Mouse (Mus musculus) liver, postnatal 0 days (tissue): ENCODE data around the gene Ovca2. TPM values are rescaled to one million over a fixed set of nuclear protein-coding genes. Genes with fewer than 3 reads are reported as not detected.

Experiments
- ATAC-seq: fragments of 200-750 bp; cut with Nextera tagmentation; 2 replicates; pipeline ENCODE4 v1.8.0; 2017; ENCODE audit warnings: mild to moderate bottlenecking, moderate library complexity
- DNase-seq: peaks from one replicate; pipeline ENCODE4 v3.0.0-alpha.2; 2016
- H3K27ac ChIP-seq: fragments of 300-500 bp; sonication (generic); 2 replicates; pipeline ENCODE4 v1.5.1; 2014; ENCODE audit warnings: antibody characterized with exemption, moderate library complexity, mild to moderate bottlenecking, low read depth
- H3K27me3 ChIP-seq: fragments of 300-500 bp; sonication (generic); 2 replicates; pipeline ENCODE4 v1.6.1; 2014; ENCODE audit warnings: low read length, control low read depth, mixed read lengths; ENCODE audit not compliant: insufficient read depth
- H3K36me3 ChIP-seq: fragments of 300-500 bp; sonication (generic); replicated peaks from 2 replicates; pipeline ENCODE4 v1.6.1; 2014; ENCODE audit warnings: mild to moderate bottlenecking, control low read depth, low read length, moderate library complexity, mixed read lengths; ENCODE audit not compliant: insufficient read depth
- H3K4me1 ChIP-seq: fragments of 300-500 bp; sonication (generic); 2 replicates; pipeline ENCODE4 v1.6.1; 2014; ENCODE audit warnings: antibody characterized with exemption, mild to moderate bottlenecking, control low read depth; ENCODE audit not compliant: insufficient read depth
- H3K4me2 ChIP-seq: fragments of 300-500 bp; sonication (generic); 2 replicates; pipeline ENCODE4 v1.6.1; 2014; ENCODE audit warnings: low read depth, mild to moderate bottlenecking, low read length, moderate library complexity, mixed read lengths
- H3K4me3 ChIP-seq: fragments of 300-500 bp; sonication (generic); 2 replicates; pipeline ENCODE4 v1.5.1; 2014; ENCODE audit warnings: low read depth, low read length
- H3K9ac ChIP-seq: fragments of 300-500 bp; sonication (generic); replicated peaks from 2 replicates; pipeline ENCODE4 v1.6.1; 2014; ENCODE audit warnings: mild to moderate bottlenecking, moderate library complexity
- H3K9me3 ChIP-seq: fragments of 300-500 bp; sonication (generic); 2 replicates; pipeline ENCODE4 v1.6.1; 2016; ENCODE audit warnings: mild to moderate bottlenecking, control low read depth, low read length, mixed read lengths
- CTCF ChIP-seq: sonication (generic); IDR thresholded peaks from 2 replicates; pipeline ENCODE4 v1.5.1; 2016; ENCODE audit warnings: antibody characterized with exemption, low read depth
- EP300 ChIP-seq: IDR thresholded peaks from 2 replicates; pipeline ENCODE4 v1.6.1; 2016; ENCODE audit warnings: antibody characterized with exemption, low read depth, mild to moderate bottlenecking
- WGBS: fragments of 180-500 bp; shearing (Covaris S2); extraction: QIAGEN DNeasy Blood & Tissue Kit; methylation state at CpG from one replicate; pipeline ENCODE4 v1.1.7; 2014; ENCODE audit not compliant: insufficient replicate concordance; 5-methylcytosine and 5-hydroxymethylcytosine counted together
- polyA plus RNA-seq: library from polyadenylated mRNA; unstranded; fragments of >200 nt; fragmentation: Nextera tagmentation; extraction: Ambion mirVana; gene quantifications from 2 replicates; pipeline ENCODE4 v1.2.1, GENCODE M21; 2015

Gene Ovca2
- polyA plus RNA-seq, 1 experiment from 2014 or later: 13.6 TPM

GRCm38 (mm10) chr11:75214081-75214950 is 35.7 kb upstream of the Ovca2 start:
- H3K36me3 ChIP-seq: no peaks in the 10 kb centered on the region
- peak overlapping the region; percentile 93 for H3K27ac ChIP-seq
- H3K9me3 ChIP-seq: no peaks in the 10 kb centered on the region
- peak overlapping the region; percentile 54 for H3K4me2 ChIP-seq
- H3K4me3 ChIP-seq: peak overlapping the region; percentile 8; the same call in 1 of the 2 replicates
- H3K9ac ChIP-seq: peak overlapping the region; percentile 54
- peak; percentile 35 for ATAC-seq
- 41% methylated on average over 11 of the region's 13 CpGs for WGBS
- DNase-seq: no peak
- no peaks in the 10 kb centered on the region for H3K27me3 ChIP-seq
- TF ChIP-seq CTCF: no peak
- TF ChIP-seq EP300: no peak
- H3K4me1 ChIP-seq: peaks cover 35% of the 10 kb centered on the region

- Histone ChIP-seq H3K27me3 (no peaks in the 10 kb centered on the region), H3K4me2 (peak overlapping the region; percentile 54), H3K4me3 (peak overlapping the region; percentile 8), H3K36me3 (no peaks in the 10 kb centered on the region), H3K9me3 (no peaks in the 10 kb centered on the region), H3K4me1 (peaks cover 38% of the 10 kb centered on the region), H3K27ac (peak overlapping the region; percentile 93), H3K9ac (peak overlapping the region; percentile 54)
- DNase-seq: peak; percentile 87
- no peak for TF ChIP-seq EP300
- no peak for TF ChIP-seq CTCF
- ATAC-seq: peak; percentile 92
- 27% methylated on average over 34 of the region's 35 CpGs for WGBS
Measured at GRCm38 (mm10) chr11:75213372-75214080, 34.9 kb upstream of the Ovca2 start.

GRCm38 (mm10) chr11:75212876-75213275 is 34.2 kb upstream of the Ovca2 start:
- TF ChIP-seq CTCF: no peak
- no peak for TF ChIP-seq EP300
- peaks cover 38% of the 10 kb centered on the region for H3K4me1 ChIP-seq
- no peak overlapping the region for H3K4me3 ChIP-seq
- H3K9me3 ChIP-seq: no peaks in the 10 kb centered on the region
- DNase-seq (no peak), ATAC-seq (no peak)
- H3K27me3 ChIP-seq: no peaks in the 10 kb centered on the region
- no peak overlapping the region for H3K9ac ChIP-seq
- H3K4me2 ChIP-seq: no peak overlapping the region
- H3K36me3 ChIP-seq: no peaks in the 10 kb centered on the region
- peak overlapping the region; percentile 93; the same call in 1 of the 2 replicates for H3K27ac ChIP-seq
- WGBS: 68% methylated on average over 3 of the region's 3 CpGs

GRCm38 (mm10) chr11:75212031-75212667 is 33.5 kb upstream of the Ovca2 start:
- 69% methylated on average over 8 of the region's 8 CpGs for WGBS
- TF ChIP-seq CTCF (0 out of 2 replicates have a peak, but pooled peaks have one; percentile 1), EP300 (no peak)
- Histone ChIP-seq H3K4me1 (peaks cover 38% of the 10 kb centered on the region), H3K36me3 (no peaks in the 10 kb centered on the region), H3K27ac (no peak overlapping the region), H3K27me3 (no peaks in the 10 kb centered on the region), H3K9me3 (no peaks in the 10 kb centered on the region), H3K4me2 (no peak overlapping the region), H3K9ac (no peak overlapping the region), H3K4me3 (no peak overlapping the region)
- DNase-seq: no peak
- no peak for ATAC-seq

GRCm38 (mm10) chr11:75210755-75211154 is 32.1 kb upstream of the Ovca2 start:
- TF ChIP-seq EP300 (no peak), CTCF (no peak)
- ATAC-seq: no peak
- H3K4me3 ChIP-seq: no peak overlapping the region
- no peak overlapping the region for H3K27ac ChIP-seq
- H3K9ac ChIP-seq: no peak overlapping the region
- H3K9me3 ChIP-seq: no peaks in the 10 kb centered on the region
- H3K27me3 ChIP-seq: no peaks in the 10 kb centered on the region
- WGBS: 75% methylated on average over 6 of the region's 6 CpGs
- peaks cover 36% of the 10 kb centered on the region for H3K4me1 ChIP-seq
- no peak overlapping the region for H3K4me2 ChIP-seq
- H3K36me3 ChIP-seq: no peaks in the 10 kb centered on the region
- DNase-seq: no peak

GRCm38 (mm10) chr11:75210093-75210492 is 31.5 kb upstream of the Ovca2 start:
- DNase-seq (no peak), ATAC-seq (no peak)
- Histone ChIP-seq H3K4me3 (no peak overlapping the region), H3K4me1 (peaks cover 34% of the 10 kb centered on the region), H3K4me2 (peak overlapping the region; percentile 20; the same call in 1 of the 2 replicates), H3K36me3 (no peaks in the 10 kb centered on the region), H3K9me3 (no peaks in the 10 kb centered on the region), H3K27me3 (no peaks in the 10 kb centered on the region), H3K9ac (peak overlapping the region; percentile 13; the same call in 1 of the 2 replicates), H3K27ac (no peak overlapping the region)
- 51% methylated on average over 4 of the region's 4 CpGs for WGBS
- no peak for TF ChIP-seq CTCF
- no peak for TF ChIP-seq EP300
